Mouse (Mus musculus) fat pad, adult 2 months (tissue): Measurements from ENCODE around the gene Adam12.
"Not testable (repeated sequence)": the region's sequence is repeated elsewhere in the genome, so short reads cannot be mapped to it uniquely, and the experiment has no call there.

Source experiments
- DNase-seq: peaks from one replicate; pipeline ENCODE4 v3.0.0-alpha.2; 2011; ENCODE audit warnings: low read depth, low spot score; ENCODE audit errors: extremely low read depth

Adam12 gene

GRCm38 (mm10) chr7:133888926-133889920 is 342.7 kb downstream of the Adam12 start:
- DNase-seq = no peak

- not testable (repeated sequence) for DNase-seq
Observed at GRCm38 (mm10) chr7:133884759-133885431, 347.1 kb downstream of the Adam12 start.

DNA sequence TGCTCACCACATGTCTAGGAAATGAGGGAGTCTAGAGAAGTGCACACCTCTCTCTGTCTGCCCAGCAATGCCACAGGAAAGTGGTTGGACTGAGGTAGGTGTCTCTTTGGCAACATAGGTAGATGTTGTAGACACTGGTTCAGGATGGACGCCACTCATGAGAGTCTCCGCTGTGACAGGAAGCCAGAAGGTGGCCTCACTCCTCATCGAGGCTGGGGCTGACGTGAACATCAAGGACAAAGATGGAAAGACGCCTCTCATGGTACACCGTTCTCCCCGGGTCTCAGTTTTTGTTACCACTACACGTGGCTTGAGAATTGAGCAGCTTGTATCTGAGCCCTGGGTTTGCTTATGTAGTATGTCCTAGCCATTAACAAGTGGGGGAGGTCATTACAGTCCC is 352.2 kb downstream of the Adam12 start:
- DNase-seq = no peak

DNA sequence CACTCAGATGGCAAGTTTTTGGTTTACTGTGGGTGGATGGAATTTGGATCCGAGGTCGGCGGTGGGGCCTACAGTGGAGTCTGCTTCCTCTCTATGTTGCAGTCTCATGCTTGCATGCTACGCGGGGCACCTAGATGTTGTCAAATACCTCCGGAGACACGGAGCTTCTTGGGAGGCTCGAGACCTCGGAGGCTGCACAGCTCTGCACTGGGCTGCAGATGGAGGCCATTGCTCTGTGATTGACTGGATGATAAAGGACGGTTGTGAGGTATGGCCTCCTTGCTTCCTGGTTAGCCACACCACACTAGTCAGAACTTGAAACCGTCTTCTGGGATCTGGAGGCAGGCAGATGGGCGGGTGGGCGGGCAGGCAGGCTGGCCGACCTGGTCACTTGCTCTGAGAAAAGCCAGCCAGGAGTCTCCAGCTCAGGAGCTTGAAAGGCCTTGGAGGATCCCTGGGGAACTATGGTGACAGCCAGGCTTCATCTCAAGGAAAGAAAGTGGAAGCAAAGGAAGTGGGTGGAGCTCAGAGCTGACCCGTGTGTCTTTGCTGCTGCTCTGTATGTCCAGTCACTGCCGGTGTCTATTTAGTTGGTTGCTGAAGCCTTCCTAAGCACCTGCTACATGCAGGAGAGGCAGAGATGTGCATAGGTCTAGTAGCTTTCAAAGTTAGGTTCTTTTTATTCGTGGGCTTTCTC is 355.2 kb downstream of the Adam12 start:
- DNase-seq = no peak

DNA sequence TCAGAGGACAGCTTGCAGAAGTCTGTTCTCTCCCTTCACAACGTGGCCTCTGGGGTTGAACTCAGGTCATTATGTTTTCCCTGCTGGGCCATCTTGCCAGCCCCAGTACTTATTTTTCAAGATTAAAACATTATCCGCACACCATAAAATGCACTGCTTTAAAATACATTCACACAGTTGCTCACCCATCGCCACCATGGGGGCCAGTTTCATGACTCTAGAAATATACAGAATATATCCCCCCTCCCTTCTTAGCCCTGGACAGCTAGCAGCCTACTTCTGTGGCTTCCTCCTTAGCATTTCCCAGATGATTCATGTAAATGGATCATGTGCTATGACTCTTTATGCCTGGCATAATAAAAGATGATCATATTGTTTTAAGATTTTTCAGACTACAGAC is 355.8 kb downstream of the Adam12 start:
- DNase-seq = no peak

DNA sequence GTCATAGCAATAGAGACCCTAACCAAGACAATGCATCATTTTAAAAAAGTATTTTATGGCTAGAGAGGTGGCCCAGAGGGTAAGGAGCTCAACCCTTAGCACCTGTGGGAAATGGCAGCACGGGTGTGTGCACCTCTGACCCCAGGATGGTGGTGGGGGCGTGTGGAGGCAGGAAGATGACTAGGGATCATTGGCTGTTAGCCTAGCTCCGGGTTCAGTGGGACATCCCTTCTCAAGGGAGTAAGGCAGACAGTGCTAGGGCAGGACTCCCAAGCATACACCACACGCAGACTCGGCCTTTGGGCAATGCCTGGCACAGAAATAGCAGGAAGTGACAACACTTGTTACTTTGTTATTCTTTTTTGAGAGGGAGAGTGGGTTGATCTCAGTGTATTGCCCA is 359.2 kb downstream of the Adam12 start:
- DNase-seq = no peak

DNA sequence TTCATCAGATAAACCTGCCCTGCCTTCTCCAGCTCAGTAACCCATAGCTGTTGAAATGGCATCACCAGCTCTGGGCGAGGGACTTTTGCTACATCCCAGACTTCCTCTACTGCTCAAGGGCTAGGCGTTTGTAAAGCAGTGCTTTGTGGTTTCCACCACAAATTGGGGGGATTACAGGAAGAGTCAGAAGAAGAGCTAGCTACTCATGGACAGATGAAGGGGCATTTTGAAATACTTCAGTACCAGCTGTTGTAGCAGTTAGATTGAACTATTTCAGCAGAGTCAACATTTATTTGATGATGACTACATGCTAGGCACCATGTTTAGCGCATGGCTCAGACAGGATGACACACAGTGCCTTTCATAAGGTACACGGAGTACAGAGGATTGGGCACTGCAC is 361.7 kb downstream of the Adam12 start:
- no peak for DNase-seq

DNA sequence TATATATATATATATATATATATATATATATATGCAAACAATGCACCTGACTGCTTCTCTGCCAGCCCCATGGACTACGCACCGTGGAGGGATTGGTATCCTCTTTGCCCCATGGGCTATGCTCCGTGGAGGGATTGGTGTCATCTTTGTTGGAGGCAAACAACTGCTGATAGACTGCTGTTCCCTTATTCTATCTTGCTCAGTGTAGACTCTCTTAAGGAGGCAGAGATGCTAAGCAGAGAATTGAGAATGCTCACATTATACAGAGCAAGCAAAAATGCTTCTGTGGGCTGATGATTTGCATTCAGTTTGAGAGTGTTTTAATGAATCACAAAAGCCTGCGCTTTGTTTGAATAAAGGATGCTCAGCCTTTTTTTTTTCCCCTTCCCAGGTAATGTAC is 368.3 kb downstream of the Adam12 start:
- no peak for DNase-seq

GRCm38 (mm10) chr7:133863151-133863550 is 368.8 kb downstream of the Adam12 start:
- no peak for DNase-seq

DNA sequence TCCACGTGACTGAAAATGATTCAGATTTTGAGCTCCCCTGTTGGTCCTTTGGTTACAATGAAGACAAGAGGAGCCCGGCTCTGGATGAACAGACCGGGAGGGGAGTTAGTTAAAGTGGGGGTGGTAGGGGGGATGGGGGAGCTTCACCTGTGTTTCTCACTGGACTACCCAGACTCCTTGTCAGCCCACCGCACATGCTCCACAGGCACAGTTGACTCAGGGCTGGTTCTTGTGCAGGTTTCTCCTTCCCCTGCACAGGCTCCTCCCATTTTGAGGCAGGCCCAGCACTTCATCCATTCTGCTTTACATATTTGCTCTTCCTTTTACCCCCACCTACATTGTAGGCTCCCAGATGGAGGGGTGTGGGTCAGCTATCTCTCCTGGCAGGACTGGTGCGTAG is 369.2 kb downstream of the Adam12 start:
- no peak for DNase-seq

DNA sequence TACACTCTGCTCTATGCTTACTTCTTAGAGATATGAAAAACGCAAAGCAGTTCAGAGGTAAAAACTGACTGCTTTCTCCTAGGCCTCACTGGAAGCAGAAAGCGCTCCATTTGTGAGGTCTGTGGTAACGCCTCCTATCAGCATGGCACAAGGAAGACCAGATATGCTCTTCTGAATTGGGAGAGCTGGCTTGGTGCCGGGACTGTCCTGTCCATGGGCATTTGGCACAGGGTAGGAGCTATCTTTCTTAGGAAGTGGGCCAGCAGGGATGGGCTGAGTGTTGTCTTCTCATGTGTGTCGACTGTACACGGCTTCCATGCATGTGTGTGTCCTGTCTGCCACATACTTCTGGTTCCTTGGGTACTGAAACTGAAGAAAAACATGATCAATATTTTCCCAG is 369.7 kb downstream of the Adam12 start:
- no peak for DNase-seq

- no peak for DNase-seq
Observed at GRCm38 (mm10) chr7:133859548-133859947, 372.4 kb downstream of the Adam12 start.

DNA sequence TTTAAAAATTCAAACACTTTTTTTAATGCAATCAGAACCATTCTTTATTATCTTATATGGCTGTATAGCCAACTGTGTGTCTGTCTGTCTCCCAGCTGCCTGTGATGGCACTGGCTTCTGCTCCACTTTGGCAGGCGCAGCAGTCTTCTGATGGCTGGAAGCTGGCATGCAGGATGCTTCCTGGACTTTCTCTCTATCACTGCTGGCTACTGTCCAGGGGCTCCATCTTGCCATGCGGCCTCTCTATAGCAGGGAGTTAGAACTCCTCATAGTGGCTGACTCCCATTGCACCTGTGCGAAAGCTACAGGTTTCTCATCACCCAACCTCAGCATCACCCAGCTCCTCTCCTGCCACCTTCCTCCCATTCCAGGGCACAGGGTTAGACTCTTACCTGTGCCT is 373.4 kb downstream of the Adam12 start:
- no peak for DNase-seq

GRCm38 (mm10) chr7:133856278-133856677 is 375.7 kb downstream of the Adam12 start:
- DNase-seq = no peak

DNA sequence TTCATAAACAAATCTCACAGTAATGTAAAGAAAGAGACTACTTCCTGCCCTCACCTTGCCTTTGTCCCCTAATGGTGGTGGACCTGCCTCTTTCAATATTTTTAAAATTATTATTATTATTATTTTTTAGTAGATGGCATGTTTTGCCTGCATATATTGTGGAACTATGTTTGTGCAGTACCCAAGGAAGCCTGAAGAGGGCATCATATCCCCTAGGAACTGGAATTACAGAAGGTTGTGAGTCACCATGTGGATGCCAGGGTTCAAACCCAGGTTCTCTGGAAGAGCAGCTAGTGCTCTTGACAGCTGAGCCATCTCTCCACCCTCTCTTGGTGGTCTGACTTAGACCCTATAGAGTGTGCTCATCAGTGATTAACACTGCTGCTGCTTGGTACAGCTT is 381.2 kb downstream of the Adam12 start:
- no peak for DNase-seq

DNA sequence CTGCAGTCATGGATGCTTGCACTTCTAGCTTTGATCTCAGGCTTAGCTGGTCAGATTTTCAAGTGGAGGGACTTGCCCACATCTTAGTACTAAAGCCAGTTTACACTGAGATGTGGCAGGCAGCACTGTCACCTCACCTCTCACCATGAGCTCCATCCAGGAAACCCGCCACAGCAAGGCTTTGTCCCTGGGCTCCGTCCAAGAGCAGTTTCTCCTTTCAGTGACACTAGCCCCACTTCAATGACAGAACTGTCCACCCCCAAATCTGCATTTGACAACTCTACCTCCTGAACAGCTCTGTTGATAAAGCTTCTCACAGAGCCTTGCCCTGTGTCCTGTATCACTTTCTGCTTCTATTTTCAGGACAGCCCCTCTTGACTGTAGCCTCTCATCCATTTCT is 383.8 kb downstream of the Adam12 start:
- DNase-seq = no peak

GRCm38 (mm10) chr7:133847175-133847574 is 384.8 kb downstream of the Adam12 start:
- DNase-seq = no peak

DNA sequence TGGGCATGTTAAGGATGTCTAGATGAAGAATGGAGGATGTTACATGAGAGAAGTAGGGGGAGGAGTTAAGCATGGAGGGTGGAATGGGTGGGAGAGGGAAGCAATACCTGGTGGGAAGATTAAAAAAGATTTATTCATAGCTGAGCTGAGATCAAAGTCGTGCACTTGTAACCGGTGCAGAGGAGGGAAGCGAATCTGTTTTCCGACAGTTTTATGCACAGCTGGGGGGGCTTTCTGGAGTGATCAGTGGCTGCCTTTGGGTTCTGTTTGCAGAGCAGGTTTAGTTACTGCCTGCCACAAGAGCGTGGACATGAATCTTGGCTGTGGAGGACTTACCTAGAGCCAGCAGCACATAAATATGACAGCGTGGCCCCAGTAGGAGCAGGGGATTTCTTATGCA is 389.9 kb downstream of the Adam12 start:
- no peak for DNase-seq

- DNase-seq = no peak
Observed at GRCm38 (mm10) chr7:133839546-133839945, 392.4 kb downstream of the Adam12 start.
